10 mouse cellular contexts compared by ENCODE assay signal in the genomic region with DNA sequence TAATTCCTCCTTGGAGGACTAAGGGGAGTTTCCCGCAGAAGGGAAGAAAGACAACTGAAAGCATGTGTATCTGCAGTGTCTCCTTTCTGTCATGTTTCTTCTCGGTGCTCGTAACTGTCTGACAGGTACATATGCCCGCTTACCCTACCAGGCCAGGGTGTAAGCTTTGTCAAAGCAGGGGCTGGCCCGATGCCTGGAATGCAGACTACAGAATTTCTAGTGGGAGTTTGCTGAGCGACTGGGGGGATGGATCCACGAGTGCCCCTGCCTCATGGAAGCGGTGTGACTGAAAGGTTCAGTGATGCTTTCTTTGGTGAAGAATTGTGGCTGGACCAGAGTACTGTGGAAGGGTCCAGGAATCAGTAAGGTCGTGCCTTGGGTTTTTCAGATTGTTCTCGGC. TPM values are rescaled to one million over a fixed set of nuclear protein-coding genes. Genes with fewer than 3 reads are reported as not detected.
DNase-seq lines count a peak whose midpoint lies in the region; ATAC-seq lines count a peak whose summit lies in the region.
"Had no signal": no experiment of that assay in that cellular context is flagged by ENCODE, and none has a peak within 500 bp of the region (broad histone marks: within the 10 kb centered on the region; RNA-seq: fewer than 3 reads in every experiment).

No protein-coding gene starts in this region.

- peaks cover 3% of the 10 kb centered on the region; the same call in 1 of the 2 replicates for H3K27me3 ChIP-seq in hindbrain, embryonic 14.5 days (ENCODE audit: control insufficient read depth, insufficient read depth, low read length)
- no peaks in the 10 kb centered on the region for H3K27me3 ChIP-seq in midbrain, embryonic 14.5 days (ENCODE audit: control insufficient read depth, insufficient read depth, low read length)
- H3K27me3 ChIP-seq: Patski had no signal

- no peaks in the 10 kb centered on the region for H3K9me3 ChIP-seq in hindbrain, embryonic 14.5 days (ENCODE audit: control insufficient read depth, low read length)
- H3K9me3 ChIP-seq in midbrain, embryonic 14.5 days (ENCODE audit: control insufficient read depth, low read length): no peaks in the 10 kb centered on the region

- peaks cover 31% of the 10 kb centered on the region for H3K4me1 ChIP-seq in hindbrain, embryonic 14.5 days (replicated peaks; ENCODE audit: control insufficient read depth, insufficient read depth, low read length)
- H3K4me1 ChIP-seq in midbrain, embryonic 14.5 days (ENCODE audit: control insufficient read depth, insufficient read depth, low read length): peaks cover 14% of the 10 kb centered on the region

- H3K4me3 ChIP-seq in hindbrain, embryonic 14.5 days (replicated peaks; ENCODE audit: low read length): no peak overlapping the region
- no peak overlapping the region for H3K4me3 ChIP-seq in midbrain, embryonic 14.5 days (replicated peaks; ENCODE audit: low read depth, low read length)

- H3K27ac ChIP-seq in hindbrain, embryonic 14.5 days: no peak overlapping the region
- no peak overlapping the region for H3K27ac ChIP-seq in midbrain, embryonic 14.5 days (replicated peaks; ENCODE audit: low read depth, low read length)

- no peak for ATAC-seq in hindbrain, embryonic 14.5 days (ENCODE audit: low FRiP score)
- ATAC-seq in midbrain, embryonic 14.5 days (ENCODE audit: low FRiP score, low TSS enrichment): no peak
- ATAC-seq: Patski had no signal

- DNase-seq in kidney, adult 9 months: peak; percentile 16
- DNase-seq in kidney, adult 18-20 months: no peak
- DNase-seq in cerebellum, adult 9-11 months: peak; percentile 28
- DNase-seq in hindbrain, embryonic 14.5 days (ENCODE audit: low spot score): no peak
- DNase-seq in midbrain, embryonic 14.5 days: no peak
- no peak for DNase-seq in right cerebral cortex, adult 2 months (ENCODE audit: low spot score in 2 of 2)
- DNase-seq in natural killer cell, adult 2 months (ENCODE audit: low spot score in 2 of 2): no peak
- no peak for DNase-seq in thymus, adult 18-20 months
- DNase-seq: thymus, postnatal 25 days had no signal

- peak overlapping the region; percentile 67 for H3K4me2 ChIP-seq in hindbrain, embryonic 14.5 days (replicated peaks)
- peak overlapping the region; percentile 81 for H3K4me2 ChIP-seq in midbrain, embryonic 14.5 days (ENCODE audit: low read length)

- 86% methylated on average over 10 of the region's 10 CpGs for WGBS in hindbrain, embryonic 14.5 days
- WGBS in midbrain, embryonic 14.5 days: 91% methylated on average over 10 of the region's 10 CpGs

- H3K36me3 ChIP-seq in hindbrain, embryonic 14.5 days (replicated peaks; ENCODE audit: control insufficient read depth, insufficient read depth): peaks cover 13% of the 10 kb centered on the region
- H3K36me3 ChIP-seq in midbrain, embryonic 14.5 days (ENCODE audit: control insufficient read depth, insufficient read depth, low read length): peaks cover 13% of the 10 kb centered on the region

- no peak overlapping the region for H3K9ac ChIP-seq in hindbrain, embryonic 14.5 days
- H3K9ac ChIP-seq in midbrain, embryonic 14.5 days (replicated peaks; ENCODE audit: low read length): no peak overlapping the region

RNA-seq across cellular contexts. Expression of a gene that starts 1.4 kb away (rescaled TPM):
- 34.8 and 37.7 TPM in 2 replicates for polyA plus RNA-seq in hindbrain, embryonic 14.5 days (2014; fragmentation: Nextera tagmentation; extraction: Ambion mirVana)
- polyA plus RNA-seq in midbrain, embryonic 14.5 days (2014; fragmentation: Nextera tagmentation; extraction: Ambion mirVana): 33.3 and 39.6 TPM in 2 replicates

RNA-seq across cellular contexts. Expression of a gene that starts 5.9 kb away (rescaled TPM):
- 50.9 and 52.2 TPM in 2 replicates for polyA plus RNA-seq in hindbrain, embryonic 14.5 days (2014; fragmentation: Nextera tagmentation; extraction: Ambion mirVana)
- polyA plus RNA-seq in midbrain, embryonic 14.5 days (2014; fragmentation: Nextera tagmentation; extraction: Ambion mirVana): 60.8 and 61.7 TPM in 2 replicates

Comparison
In these comparisons a context has a peak if more than half of its experiments do, and no peak if none do; other contexts are left out.
1. DNase-seq: peak in kidney, adult 9 months (single experiment) and cerebellum, adult 9-11 months (single experiment); none in kidney, adult 18-20 months (single experiment), hindbrain, embryonic 14.5 days (single experiment), midbrain, embryonic 14.5 days (single experiment), right cerebral cortex, adult 2 months (0 of 2), natural killer cell, adult 2 months (0 of 2) and thymus, adult 18-20 months (0 of 2).